Mouse (Mus musculus): ENCODE results near the gene Sema6c. TPM values are rescaled to one million over a fixed set of nuclear protein-coding genes. Genes with fewer than 3 reads are reported as not detected.

Gene Sema6c
- total RNA-seq, 2 experiments from 2014 or later, result 1.6 to 2.5 TPM

- DNase-seq (ENCODE audit: low spot score in 2 of 2), result no peak
These were observed 18.2 kb upstream of the Sema6c start, which contains the start of gene Tnfaip8l2 for GRCm38 (mm10) chr3:95141952-95142616. Gene Tnfaip8l2, minus strand, starts transcription at chr3:95142360.

- peak; percentile 88 to 90 for DNase-seq (ENCODE audit: low spot score in 2 of 2)
These were observed 17.6 kb upstream of the Sema6c start for GRCm38 (mm10) chr3:95142617-95143011.

GRCm38 (mm10) chr3:95147924-95148323 lies 12.3 kb upstream of the Sema6c start:
- no peak for DNase-seq (ENCODE audit: low spot score in 2 of 2)

- peak; percentile 33 to 54 for DNase-seq (ENCODE audit: low spot score in 2 of 2)
These were observed 6.4 kb upstream of the Sema6c start for GRCm38 (mm10) chr3:95153874-95154273.

GRCm38 (mm10) chr3:95159511-95159986 lies 708 bp upstream of the Sema6c start:
- no peak for DNase-seq (ENCODE audit: low spot score in 2 of 2)

GRCm38 (mm10) chr3:95161041-95161551 lies 839 bp downstream of the Sema6c start:
- DNase-seq (ENCODE audit: low spot score in 2 of 2), result no peak

- no peak for DNase-seq (ENCODE audit: low spot score in 2 of 2)
These were observed 1.5 kb downstream of the Sema6c start for GRCm38 (mm10) chr3:95161618-95162344.

GRCm38 (mm10) chr3:95162345-95162628 lies 2.0 kb downstream of the Sema6c start:
- no peak for DNase-seq (ENCODE audit: low spot score in 2 of 2)

GRCm38 (mm10) chr3:95163419-95164255 lies 3.4 kb downstream of the Sema6c start:
- DNase-seq (ENCODE audit: low spot score in 2 of 2), result no peak

GRCm38 (mm10) chr3:95164256-95164550 lies 3.9 kb downstream of the Sema6c start:
- DNase-seq (ENCODE audit: low spot score in 2 of 2), result no peak

- no peak for DNase-seq (ENCODE audit: low spot score in 2 of 2)
These were observed 4.6 kb downstream of the Sema6c start for GRCm38 (mm10) chr3:95164840-95165239.

- DNase-seq (ENCODE audit: low spot score in 2 of 2), result no peak
These were observed 9.7 kb downstream of the Sema6c start for GRCm38 (mm10) chr3:95169996-95170395.

- DNase-seq (ENCODE audit: low spot score in 2 of 2), result no peak
These were observed 10.8 kb downstream of the Sema6c start for GRCm38 (mm10) chr3:95171105-95171504.

GRCm38 (mm10) chr3:95172526-95173255 lies 12.4 kb downstream of the Sema6c start:
- no peak for DNase-seq (ENCODE audit: low spot score in 2 of 2)

- peak; percentile 32 to 36 for DNase-seq (ENCODE audit: low spot score in 2 of 2)
These were observed 13.1 kb downstream of the Sema6c start for GRCm38 (mm10) chr3:95173256-95173949.

GRCm38 (mm10) chr3:95174011-95174592 lies 13.8 kb downstream of the Sema6c start:
- peak; percentile 85 to 89 for DNase-seq (ENCODE audit: low spot score in 2 of 2)

GRCm38 (mm10) chr3:95176500-95176899 lies 16.2 kb downstream of the Sema6c start:
- no peak for DNase-seq (ENCODE audit: low spot score in 2 of 2)

GRCm38 (mm10) chr3:95177583-95177982 lies 17.3 kb downstream of the Sema6c start:
- DNase-seq (ENCODE audit: low spot score in 2 of 2), result no peak

GRCm38 (mm10) chr3:95178948-95179347 lies 18.7 kb downstream of the Sema6c start:
- no peak for DNase-seq (ENCODE audit: low spot score in 2 of 2)

GRCm38 (mm10) chr3:95179890-95180289 lies 19.6 kb downstream of the Sema6c start:
- DNase-seq (ENCODE audit: low spot score in 2 of 2), result no peak
